Mouse (Mus musculus) C2C12 (cell line): Measurements from ENCODE around the gene Tbl3. TPM values are rescaled to one million over a fixed set of nuclear protein-coding genes. Genes with fewer than 3 reads are reported as not detected.
"Not testable (repeated sequence)": the region's sequence is repeated elsewhere in the genome, so short reads cannot be mapped to it uniquely, and the experiment has no call there.

Experiments
- H3K27me3 ChIP-seq: one replicate; pipeline ENCODE4 v1.6.1; 2011; ENCODE audit not compliant: control insufficient read depth, insufficient read depth, insufficient read length
- H3K36me3 ChIP-seq: one replicate; pipeline ENCODE4 v1.6.1; 2011; ENCODE audit not compliant: control insufficient read depth, insufficient read depth
- H3K4me3 ChIP-seq: one replicate; pipeline ENCODE4 v1.5.1; 2011; ENCODE audit warnings: mild to moderate bottlenecking, control low read depth; ENCODE audit not compliant: poor library complexity, insufficient read depth, severe bottlenecking
- H3K79me2 ChIP-seq: one replicate; pipeline ENCODE4 v1.6.1; 2011; ENCODE audit not compliant: control insufficient read depth, insufficient read depth
- H3K79me3 ChIP-seq: one replicate; pipeline ENCODE4 v1.6.1; 2011; ENCODE audit warnings: low read depth, control low read depth
- H3ac ChIP-seq: one replicate; pipeline ENCODE3; 2011; ENCODE audit warnings: low read depth; ENCODE audit not compliant: control insufficient read depth, insufficient read length
- CEBPB ChIP-seq: IDR thresholded peaks from one replicate; pipeline ENCODE4 v1.6.1; 2011; ENCODE audit warnings: low read depth, mild to moderate bottlenecking, control low read depth, moderate library complexity
- CTCF ChIP-seq: IDR thresholded peaks from one replicate; pipeline ENCODE4 v1.5.1; 2011; ENCODE audit not compliant: control insufficient read depth, insufficient read depth, insufficient read length
- FOSL1 ChIP-seq: IDR thresholded peaks from one replicate; pipeline ENCODE4 v1.8.0; 2011; ENCODE audit warnings: mild to moderate bottlenecking, low read length; ENCODE audit not compliant: poor library complexity, insufficient read depth, severe bottlenecking
- MAX ChIP-seq: IDR thresholded peaks from one replicate; pipeline ENCODE4 v1.6.1; 2011; ENCODE audit warnings: mild to moderate bottlenecking, control low read depth
- MYOD1 ChIP-seq: IDR thresholded peaks from one replicate; pipeline ENCODE4 v1.6.1; 2011; ENCODE audit warnings: low read depth; ENCODE audit not compliant: control insufficient read depth, insufficient read length
- MYOG ChIP-seq: IDR thresholded peaks from one replicate; pipeline ENCODE4 v1.6.1; 2011; ENCODE audit not compliant: control insufficient read depth, insufficient read length; ENCODE audit errors: extremely low read depth
- USF1 ChIP-seq: IDR thresholded peaks from one replicate; pipeline ENCODE4 v1.6.1; 2011; ENCODE audit warnings: low read depth, mild to moderate bottlenecking, control low read depth, moderate library complexity
- polyA plus RNA-seq: library from polyadenylated mRNA; unstranded; fragments of >200 nt; fragmentation: generic; extraction: Trizol; gene quantifications from one replicate; pipeline ENCODE4 v1.2.1, GENCODE M21; 2012; ENCODE audit warnings: missing spikeins

The Tbl3 gene
- polyA plus RNA-seq, 1 experiment: 83.8 TPM

DNA sequence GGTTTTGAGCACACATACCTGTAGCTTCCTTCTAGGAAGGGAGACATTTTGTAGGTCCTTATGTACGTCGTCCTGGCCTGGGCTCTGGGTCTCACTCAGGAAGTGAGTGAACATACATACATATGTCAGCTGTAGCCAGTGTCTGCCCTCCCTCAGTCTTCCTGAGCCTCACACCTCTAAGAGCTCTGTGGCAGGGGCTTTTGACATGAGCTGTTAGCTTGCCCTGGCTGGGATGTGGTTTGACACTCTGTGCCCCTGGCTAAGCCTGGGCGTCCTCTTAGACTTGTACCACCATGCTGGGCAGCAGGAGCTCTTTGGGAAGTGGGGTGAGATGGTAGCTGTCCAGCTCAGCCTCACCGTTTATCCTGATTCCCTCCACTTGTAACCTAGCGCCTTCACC, 36.1 kb downstream of the Tbl3 start:
- Histone ChIP-seq H3K79me2 (peaks cover 75% of the 10 kb centered on the region), H3ac (no peak overlapping the region), H3K27me3 (no peaks in the 10 kb centered on the region), H3K4me3 (no peak overlapping the region), H3K79me3 (peaks cover 47% of the 10 kb centered on the region), H3K36me3 (no peaks in the 10 kb centered on the region)
- no peak for TF ChIP-seq USF1
- no peak for TF ChIP-seq CTCF
- no peak for TF ChIP-seq MAX
- TF ChIP-seq MYOD1: no peak
- TF ChIP-seq MYOG: no peak
- TF ChIP-seq FOSL1: no peak
- no peak for TF ChIP-seq CEBPB

DNA sequence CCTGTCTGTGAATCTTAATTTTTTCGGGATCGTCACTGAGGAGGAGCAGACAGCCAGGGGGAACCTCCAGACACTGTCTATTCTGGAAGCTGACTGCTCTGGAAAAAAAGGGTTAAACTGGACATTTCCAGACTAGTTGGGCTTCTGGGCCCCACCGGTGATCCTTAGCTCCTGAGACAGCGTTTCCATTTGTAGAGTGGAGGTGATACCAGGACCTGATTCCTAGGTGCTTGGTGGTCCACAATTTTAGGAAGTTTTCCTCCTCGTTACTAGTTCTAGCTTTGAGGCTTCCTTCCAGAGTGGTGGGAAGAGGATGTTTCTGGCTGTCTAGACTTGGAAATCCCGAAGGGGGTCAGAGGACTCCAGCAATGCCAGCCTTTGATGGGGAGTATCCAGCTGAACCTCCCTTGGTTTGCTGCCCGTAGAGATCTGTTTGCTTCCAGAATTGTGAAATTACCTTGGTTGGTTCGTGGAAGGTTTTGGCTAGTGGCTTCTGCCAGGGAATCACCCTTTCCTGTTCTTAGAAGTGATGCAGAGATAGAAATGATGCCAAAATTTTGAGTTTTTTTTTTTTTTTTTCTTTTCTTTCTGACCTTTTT, 37.1 kb downstream of the Tbl3 start:
- peaks cover 65% of the 10 kb centered on the region for H3K79me2 ChIP-seq
- peak overlapping the region; percentile 91 for H3K4me3 ChIP-seq
- no peaks in the 10 kb centered on the region for H3K36me3 ChIP-seq
- TF ChIP-seq CTCF (no peak), USF1 (no peak), FOSL1 (no peak), CEBPB (no peak), MYOD1 (no peak), MYOG (no peak), MAX (no peak)
- H3K79me3 ChIP-seq: peaks cover 46% of the 10 kb centered on the region
- H3ac ChIP-seq: peak overlapping the region; percentile 96
- no peaks in the 10 kb centered on the region for H3K27me3 ChIP-seq

DNA sequence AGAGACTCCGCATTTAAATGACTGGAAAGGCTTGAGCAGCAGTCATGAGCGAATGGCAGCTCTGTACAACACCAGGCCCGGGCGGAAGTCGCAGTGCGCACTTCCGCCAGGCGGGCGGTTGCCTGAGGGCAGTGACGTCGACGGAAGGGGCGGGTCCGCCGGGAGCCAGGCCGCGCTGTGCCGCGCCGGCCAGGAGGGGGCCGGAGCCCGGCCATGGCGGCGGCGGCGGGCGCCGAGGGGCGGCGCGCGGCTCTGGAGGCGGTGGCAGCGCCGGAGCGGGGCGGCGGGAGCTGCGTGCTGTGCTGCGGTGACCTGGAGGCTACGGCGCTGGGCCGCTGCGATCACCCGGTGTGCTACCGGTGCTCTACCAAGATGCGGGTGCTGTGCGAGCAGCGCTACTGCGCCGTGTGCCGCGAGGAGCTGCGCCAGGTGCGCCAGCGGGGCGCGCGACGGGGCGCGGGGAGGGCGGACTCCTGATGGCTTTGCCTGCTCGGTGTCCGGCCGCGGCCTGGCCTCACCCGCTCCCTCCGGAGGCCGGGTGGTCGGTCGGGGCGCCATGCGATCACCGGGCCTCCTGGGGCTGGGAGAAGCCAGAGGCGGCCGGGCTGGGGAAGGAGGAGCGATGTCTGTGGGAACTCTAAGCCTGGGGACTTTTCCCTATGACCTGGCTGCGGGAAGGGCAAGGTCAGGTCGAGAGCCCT, 37.8 kb downstream of the Tbl3 start, which contains the start of gene Zfp598:
Gene Zfp598 (plus strand): TSS at position 143 of the 701 bp plus-strand sequence.
- peak; percentile 32 for TF ChIP-seq MAX
- no peak for TF ChIP-seq MYOD1
- H3K27me3 ChIP-seq: no peaks in the 10 kb centered on the region
- peak within 1 kb of the TSS; percentile 96 for H3ac ChIP-seq
- no peaks in the 10 kb centered on the region for H3K36me3 ChIP-seq
- peaks cover 45% of the 10 kb centered on the region for H3K79me3 ChIP-seq
- peak within 1 kb of the TSS; percentile 91 for H3K4me3 ChIP-seq
- peaks cover 59% of the 10 kb centered on the region for H3K79me2 ChIP-seq

DNA sequence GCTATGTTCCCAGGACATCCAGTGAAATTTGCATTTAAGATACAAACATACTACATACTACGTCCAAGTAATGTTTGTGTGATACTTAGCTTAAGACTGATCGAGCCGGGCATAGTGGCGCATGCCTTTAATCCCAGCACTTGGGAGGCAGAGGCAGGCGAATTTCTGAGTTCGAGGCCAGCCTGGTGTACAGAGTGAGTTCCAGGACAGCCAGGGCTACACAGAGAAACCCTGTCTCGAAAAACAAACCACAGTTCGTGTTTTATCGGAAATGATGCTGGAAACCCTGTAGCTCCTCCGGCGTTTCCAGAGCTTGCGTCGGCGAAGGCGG, 38.3 kb downstream of the Tbl3 start:
- not testable (repeated sequence) for H3K27me3 ChIP-seq, H3K36me3 ChIP-seq
- Histone ChIP-seq H3ac (peak overlapping the region; percentile 60), H3K4me3 (peak overlapping the region; percentile 91), H3K79me2 (peaks cover 54% of the 10 kb centered on the region), H3K79me3 (peaks cover 41% of the 10 kb centered on the region)

DNA sequence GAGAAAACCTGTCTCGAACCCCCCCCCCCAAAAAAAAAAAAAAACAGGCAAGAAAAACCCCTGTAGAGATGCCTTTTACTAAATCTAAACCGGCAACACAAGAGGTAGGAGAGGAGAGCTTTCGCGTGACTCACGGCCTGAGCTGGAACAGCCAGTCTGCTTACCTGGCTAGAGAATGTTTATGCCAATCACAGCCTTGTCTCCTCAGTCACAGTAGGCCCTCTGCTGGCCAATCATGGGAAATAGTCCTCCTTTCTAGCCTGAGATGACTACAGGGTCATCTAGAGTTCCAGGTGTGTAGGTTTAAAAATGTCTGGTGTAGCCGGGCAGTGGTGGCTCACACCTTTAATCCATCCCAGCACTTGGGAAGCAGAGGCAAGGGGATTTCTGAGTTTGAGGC, 40.0 kb downstream of the Tbl3 start:
- H3K36me3 ChIP-seq: no peaks in the 10 kb centered on the region
- peaks cover 37% of the 10 kb centered on the region for H3K79me2 ChIP-seq
- H3K4me3 ChIP-seq: no peak overlapping the region
- H3K27me3 ChIP-seq: no peaks in the 10 kb centered on the region
- no peak overlapping the region for H3ac ChIP-seq
- TF ChIP-seq MYOG (no peak), CTCF (peak; percentile 26)
- peaks cover 25% of the 10 kb centered on the region for H3K79me3 ChIP-seq

DNA sequence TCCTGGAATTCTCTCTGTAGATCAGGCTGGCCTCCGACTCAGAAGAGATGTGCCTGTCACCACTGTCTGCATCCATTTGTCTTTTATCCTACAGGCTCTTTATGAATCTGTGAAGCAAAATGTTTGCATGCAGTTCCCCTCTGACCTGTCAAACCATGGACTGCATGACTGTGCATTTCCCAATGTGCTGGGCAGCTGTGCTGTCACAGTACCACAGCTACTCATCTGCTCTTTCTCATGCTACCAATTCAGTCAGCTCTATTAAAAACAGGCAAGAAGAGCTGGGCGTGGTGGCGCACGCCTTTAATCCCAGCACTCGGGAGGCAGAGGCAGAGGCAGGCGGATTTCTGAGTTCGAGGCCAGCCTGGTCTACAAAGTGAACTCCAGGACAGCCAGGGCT, 40.4 kb downstream of the Tbl3 start:
- H3K79me3 ChIP-seq: peaks cover 22% of the 10 kb centered on the region
- not testable (repeated sequence) for H3ac ChIP-seq, H3K27me3 ChIP-seq, H3K36me3 ChIP-seq, H3K4me3 ChIP-seq
- peaks cover 33% of the 10 kb centered on the region for H3K79me2 ChIP-seq
